Mouse (Mus musculus) lung, postnatal 36 days (tissue): ENCODE results near the gene Aldh1l1.
A peak's percentile ranks its signal among the peaks of the same experiment; 100 is the strongest.

Experiments
- DNase-seq: peaks from one replicate; pipeline ENCODE4 v3.0.0; 2022; ENCODE audit warnings: mixed read lengths

The Aldh1l1 gene

GRCm38 (mm10) chr6:90598197-90598596 is 112.0 kb downstream of the Aldh1l1 start:
- no peak for DNase-seq

DNA sequence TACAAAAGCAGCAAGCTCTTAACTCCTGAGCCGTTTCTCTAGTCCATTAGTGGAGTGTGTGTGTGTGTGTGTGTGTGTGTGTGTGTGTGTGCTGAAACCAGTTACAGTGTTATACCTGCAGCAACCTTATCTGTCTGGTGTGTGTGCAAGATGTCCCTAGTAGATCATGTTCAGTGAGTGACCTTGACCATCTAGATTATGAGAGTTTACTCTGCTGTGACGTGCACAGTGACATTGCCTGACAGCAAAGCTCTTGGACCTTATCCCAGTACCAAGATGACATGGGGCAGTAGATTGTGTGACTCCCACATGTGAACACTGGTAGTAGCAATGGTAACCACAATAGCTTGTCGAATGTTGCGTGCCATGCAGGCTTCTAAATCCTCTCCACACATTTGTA is 114.1 kb downstream of the Aldh1l1 start:
- no peak for DNase-seq

- no peak for DNase-seq
Observed at GRCm38 (mm10) chr6:90601736-90602135, 115.5 kb downstream of the Aldh1l1 start.

GRCm38 (mm10) chr6:90602304-90602703 is 116.1 kb downstream of the Aldh1l1 start:
- no peak for DNase-seq

DNA sequence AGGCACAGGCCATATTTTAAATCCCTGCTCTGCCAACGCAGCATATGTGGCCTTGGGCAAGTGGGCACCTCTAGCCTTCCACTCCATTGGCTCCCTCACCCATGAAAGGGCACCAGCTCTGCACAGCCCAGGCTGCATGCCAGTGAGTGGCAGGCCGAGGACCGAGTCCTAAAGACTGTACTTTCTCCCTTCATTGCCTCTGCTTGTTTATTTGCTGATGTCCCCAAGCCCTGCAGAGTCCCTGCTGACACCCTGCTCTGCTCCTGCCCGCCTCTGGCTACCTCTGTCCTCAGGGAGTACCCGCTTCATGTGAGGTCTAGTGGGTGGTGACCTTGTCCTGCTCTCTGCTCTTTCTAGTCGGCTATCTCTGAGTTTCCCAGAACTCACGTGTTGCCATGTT is 116.9 kb downstream of the Aldh1l1 start:
- no peak for DNase-seq

- peak; percentile 11 for DNase-seq
Observed at GRCm38 (mm10) chr6:90604130-90604529, 117.9 kb downstream of the Aldh1l1 start.

DNA sequence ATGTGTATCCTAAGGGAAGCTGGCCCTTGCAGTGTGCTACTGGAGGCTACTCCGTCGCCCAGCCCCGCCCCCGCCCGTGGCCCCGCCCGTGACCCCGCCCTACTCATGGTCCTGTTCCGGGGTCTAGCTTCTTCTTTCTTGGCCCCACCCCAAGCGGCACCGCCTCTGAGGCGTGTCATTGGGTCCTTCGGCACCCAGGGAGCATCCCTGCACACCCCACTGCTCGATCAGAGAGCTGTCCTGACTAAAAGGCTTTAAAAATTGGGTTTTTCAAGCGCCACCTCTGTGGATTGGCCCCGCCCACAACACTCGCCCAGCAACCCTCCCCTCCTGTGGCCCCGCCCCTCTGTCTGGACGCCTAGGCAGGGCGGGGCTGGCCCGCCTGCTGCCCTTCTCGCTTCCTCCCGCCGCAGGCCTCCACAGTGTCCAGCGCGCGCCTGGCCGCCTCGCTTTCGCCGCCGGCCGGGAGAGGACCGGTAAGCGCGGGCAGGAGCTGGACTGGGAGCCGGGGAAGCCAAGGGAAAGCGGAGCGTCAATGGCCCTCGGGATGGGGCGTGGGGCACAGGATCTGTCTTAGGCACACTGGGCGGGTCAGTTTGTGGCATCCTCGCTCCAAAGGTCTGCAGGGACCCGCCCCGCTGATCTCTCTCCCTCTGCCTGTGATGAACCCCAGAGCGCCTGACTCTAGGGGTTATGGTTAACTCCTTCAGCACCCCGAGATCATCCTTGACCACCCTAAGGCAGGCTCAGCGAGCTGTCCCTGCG is 118.5 kb downstream of the Aldh1l1 start, which contains the start of gene Slc41a3:
Gene Slc41a3 (plus strand): TSS at position 193 of the 765 bp plus-strand sequence.
- peak; percentile 96 for DNase-seq

DNA sequence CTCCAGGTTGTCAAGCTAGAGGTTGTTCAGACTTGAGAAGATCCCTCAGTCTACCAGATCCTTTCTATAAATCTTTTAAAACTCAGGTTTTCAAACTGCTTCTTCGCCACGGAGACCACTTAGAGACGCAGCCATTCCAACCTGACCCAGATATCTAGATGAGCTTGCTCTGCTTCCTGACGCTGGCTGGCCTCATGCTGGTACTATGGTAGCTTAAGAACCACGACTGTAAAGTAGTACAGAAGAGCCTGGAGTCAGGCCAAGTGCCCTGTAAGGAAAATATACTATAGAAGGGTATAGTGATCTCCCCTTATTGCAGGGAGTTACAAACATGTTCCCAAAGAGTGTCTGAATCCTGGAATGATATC is 119.1 kb downstream of the Aldh1l1 start:
- DNase-seq: no peak

- DNase-seq: peak; percentile 82
Observed at GRCm38 (mm10) chr6:90606538-90606937, 120.3 kb downstream of the Aldh1l1 start.

GRCm38 (mm10) chr6:90607196-90607595 is 121.0 kb downstream of the Aldh1l1 start:
- peak; percentile 76 for DNase-seq

DNA sequence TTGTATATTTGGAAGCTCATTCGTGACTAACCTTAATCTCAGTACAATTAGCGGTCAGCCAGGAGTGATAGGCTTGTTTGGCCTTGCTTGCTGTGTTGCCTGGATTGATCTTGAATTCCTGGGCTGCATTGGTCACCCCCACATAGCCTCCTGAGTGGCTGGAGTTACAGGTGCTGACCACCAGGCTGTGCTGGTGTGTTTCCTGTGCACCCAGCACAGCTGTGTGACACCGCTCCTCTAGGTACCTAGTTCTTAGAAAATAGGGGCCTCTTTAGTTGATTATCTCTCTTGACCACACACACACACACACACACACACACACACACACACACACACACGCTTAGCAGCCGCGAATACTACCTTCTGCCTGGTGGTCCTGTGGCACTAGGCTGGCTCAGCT is 122.0 kb downstream of the Aldh1l1 start:
- DNase-seq: no peak

- DNase-seq: no peak
Observed at GRCm38 (mm10) chr6:90610248-90610647, 124.0 kb downstream of the Aldh1l1 start.

GRCm38 (mm10) chr6:90613277-90613676 is 127.0 kb downstream of the Aldh1l1 start:
- DNase-seq: no peak

GRCm38 (mm10) chr6:90615362-90615761 is 129.1 kb downstream of the Aldh1l1 start:
- DNase-seq: no peak

GRCm38 (mm10) chr6:90615991-90616390 is 129.8 kb downstream of the Aldh1l1 start:
- DNase-seq: no peak

DNA sequence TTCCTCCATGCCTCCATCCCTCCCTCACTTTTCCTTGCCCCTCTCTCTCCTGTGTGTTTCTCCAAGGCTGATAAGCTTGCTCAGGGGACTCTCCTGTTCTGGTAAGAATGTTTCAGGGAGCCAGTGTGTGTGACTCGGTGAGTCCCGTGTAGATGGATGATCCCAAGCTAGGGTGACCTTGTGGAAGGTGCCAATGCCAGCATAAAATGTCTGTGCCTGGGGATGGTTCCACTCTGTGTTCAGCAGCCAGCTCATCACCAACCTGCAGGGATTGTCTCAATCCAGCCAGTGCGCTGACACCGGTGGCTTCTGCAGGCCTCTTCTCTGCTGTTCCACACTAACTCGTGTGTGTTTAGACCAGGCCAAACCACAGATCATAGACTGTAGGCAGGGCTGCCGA is 130.3 kb downstream of the Aldh1l1 start:
- no peak for DNase-seq

- DNase-seq: no peak
Observed at GRCm38 (mm10) chr6:90618274-90618673, 132.0 kb downstream of the Aldh1l1 start.

DNA sequence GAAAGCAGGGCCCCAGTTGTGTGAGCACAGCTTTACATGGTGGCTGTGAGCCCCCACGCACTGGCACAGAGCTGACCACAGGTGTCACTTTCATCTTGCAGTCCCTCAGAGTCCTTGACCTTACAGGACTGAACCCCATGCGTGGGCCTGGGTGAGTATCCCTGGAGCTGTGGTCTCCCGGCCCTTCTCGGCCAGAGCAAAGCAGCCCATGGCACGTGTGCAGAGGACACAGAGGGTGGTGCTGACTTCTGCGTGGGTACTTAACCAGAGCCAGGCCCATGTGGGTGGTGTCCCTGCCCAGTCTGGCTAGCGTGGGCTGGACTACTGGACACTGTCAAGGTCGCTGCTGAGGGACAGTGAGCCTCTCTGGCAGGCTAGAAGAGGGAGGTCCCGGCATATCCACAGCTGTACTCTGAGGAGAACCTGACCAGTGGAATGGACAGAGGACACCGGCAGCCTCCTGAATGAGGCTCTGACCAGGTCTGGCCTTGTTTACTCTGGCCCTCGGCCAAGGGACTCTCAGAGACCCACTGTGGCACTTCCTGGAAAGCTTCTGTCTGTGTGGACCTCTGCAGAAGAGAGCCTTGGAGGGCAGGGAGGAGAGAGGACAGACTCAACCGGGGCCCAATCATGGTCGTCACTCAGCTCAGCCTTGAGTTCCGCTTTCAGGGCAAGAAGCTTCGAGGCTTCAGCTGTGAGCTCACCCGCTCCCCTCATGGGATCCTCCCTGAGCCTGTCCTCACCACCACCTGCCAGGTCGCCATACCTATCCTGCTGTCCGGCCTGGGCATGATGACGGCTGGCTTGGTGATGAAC is 132.8 kb downstream of the Aldh1l1 start:
- peak; percentile 62 for DNase-seq

DNA sequence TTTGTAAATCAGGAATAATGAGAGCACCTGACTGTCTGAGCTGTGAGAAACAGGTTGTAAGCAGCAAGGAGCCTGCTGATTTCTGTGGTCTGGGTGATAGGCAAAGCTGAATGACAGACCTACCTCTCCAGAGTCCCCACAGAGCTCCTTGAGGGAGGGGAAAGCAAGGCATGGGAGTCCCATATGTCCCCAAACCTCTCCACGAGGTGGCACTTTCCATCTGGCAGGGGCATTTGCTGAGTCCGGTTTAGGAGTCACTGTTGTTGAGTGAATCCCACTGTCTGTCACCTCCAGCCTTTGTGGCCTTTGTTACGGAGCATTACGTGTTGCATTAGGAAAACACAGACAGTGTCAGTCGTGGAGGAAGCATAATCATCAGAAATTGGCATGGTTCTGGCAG is 133.7 kb downstream of the Aldh1l1 start:
- DNase-seq: no peak

DNA sequence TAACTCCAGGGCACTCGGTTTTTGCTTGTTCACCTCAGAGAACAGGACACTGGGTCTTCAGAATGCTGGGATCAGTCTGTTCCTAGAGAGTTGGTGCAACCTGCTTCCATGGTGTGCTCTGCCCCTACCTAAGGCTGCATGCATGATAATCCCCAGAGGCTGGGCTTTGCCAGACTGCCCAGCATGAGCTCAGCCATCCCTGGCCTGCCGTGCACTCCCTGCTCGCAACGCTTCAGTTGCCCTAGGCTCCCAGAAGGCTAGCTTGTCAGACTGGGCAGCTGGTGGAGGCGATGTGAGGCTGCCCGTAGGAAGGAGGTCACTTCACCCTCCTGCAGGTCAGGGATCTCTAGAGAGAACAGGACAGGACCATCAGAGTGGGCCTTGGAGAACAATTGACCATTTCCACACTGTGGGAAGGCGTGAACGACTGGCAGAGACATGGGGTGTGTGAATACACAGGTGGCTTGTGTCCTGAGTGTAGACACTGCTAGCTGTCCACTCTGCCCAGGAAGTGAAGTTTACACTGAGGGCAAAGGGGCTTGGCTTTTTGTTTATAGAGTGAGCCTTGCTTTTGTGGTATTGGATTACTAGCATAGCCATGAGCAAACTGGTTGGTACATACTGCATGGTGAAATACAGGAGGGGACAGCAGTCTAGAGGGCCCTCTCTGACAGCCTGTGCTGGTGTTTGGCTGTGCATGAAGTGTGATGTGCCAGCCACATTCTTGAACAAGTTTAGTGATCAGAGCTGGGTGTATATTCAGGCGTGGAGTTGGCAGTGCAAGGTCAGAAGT is 134.8 kb downstream of the Aldh1l1 start:
- no peak for DNase-seq

DNA sequence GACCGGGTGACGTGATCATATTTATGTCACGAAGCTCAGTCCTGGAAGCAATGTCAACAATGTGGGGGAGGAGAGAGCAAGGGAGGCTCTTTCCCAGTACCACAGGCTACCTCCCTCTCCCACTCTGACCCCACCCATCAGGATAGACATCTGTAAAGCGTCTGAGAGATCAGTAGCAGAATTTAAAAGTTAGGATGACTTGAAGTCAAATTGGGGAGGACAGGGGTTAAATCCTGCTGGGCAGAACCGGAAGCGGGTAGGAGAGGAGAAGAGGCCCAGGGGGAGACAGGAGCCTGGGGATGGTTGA is 135.3 kb downstream of the Aldh1l1 start:
- DNase-seq: no peak

DNA sequence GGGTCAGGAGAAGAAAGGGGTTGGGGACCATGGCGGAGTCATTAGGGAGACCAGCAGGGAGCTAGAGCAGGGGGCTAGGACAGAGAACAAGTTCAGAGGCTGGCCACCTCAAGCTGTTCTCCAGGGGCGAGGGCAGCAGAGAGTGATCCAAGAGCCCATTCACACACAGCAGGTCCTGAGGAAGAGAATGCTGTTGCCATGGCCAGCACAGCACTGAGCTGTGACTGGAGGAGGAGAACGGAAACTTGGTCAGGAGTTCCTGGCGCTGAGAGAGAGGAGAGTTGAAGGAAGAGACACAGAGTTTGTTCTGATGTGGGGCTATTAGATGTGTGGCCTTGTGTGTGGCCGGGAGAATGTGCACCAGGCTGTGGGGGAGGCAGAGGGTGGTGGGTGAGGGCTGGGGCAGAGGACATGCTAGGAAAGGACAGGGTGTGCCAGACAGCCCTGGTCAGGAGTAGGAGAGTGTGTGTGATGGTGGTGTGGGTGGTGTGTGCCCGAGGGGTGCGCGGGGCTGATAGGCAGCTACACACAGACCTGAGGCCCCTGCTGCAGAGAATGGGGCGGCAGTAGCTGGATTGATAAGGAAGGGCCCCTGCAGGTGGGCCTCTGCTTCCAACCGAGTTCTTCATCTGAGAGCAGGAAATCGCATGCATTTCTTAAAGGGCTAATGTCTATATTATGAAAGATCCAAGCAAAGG is 136.7 kb downstream of the Aldh1l1 start:
- no peak for DNase-seq

GRCm38 (mm10) chr6:90623456-90623836 is 137.2 kb downstream of the Aldh1l1 start:
- no peak for DNase-seq
